Mouse (Mus musculus) urinary bladder, postnatal 25 days (tissue): ENCODE data around the gene Dpt.
"Not testable (repeated sequence)": the region's sequence is repeated elsewhere in the genome, so short reads cannot be mapped to it uniquely, and the experiment has no call there.

Experiments used
- DNase-seq: peaks from one replicate; pipeline ENCODE4 v3.0.0; 2022; ENCODE audit warnings: low spot score

The Dpt gene

DNA sequence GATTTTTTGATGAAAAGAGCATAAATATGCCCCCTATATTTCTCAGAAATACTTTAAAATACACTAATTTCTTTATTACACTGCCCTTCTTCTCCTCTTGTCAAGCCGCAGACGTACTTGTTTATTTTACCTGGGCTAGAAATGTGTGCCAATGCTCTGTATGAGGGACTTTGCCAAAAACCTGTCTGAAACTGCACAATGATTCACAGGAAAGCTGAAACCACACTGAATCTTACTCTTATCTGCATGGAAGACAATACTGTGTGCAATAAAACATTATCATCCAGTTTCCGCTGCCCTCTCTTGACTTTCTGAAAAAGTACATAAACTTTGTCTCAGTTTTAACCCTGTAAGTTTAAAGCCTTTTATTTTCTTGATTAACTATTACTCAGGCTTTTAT, 20.9 kb downstream of the Dpt start:
- no peak for DNase-seq

- DNase-seq: no peak
Observed at GRCm38 (mm10) chr1:164821307-164821706, 24.9 kb downstream of the Dpt start.

- DNase-seq: no peak
Observed at GRCm38 (mm10) chr1:164821821-164822220, 25.4 kb downstream of the Dpt start.

DNA sequence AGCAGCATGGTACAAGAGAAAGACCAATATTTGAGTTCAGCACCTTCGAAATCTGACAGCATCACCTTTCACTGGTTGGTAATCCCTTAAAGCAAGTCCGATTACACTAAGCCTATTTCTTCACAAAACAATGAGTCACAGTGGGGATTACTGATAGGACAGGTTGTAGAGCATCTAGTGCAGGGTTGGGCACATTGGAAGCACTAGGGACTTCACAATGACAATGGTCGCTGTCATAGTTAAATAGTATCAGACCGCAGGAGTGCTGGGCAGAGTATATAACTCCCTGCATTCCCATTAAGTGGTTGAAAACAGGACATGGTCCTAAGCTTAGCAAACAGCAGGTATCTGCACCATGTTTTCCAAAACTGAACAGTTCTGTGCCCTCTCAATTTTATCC, 25.8 kb downstream of the Dpt start:
- no peak for DNase-seq

DNA sequence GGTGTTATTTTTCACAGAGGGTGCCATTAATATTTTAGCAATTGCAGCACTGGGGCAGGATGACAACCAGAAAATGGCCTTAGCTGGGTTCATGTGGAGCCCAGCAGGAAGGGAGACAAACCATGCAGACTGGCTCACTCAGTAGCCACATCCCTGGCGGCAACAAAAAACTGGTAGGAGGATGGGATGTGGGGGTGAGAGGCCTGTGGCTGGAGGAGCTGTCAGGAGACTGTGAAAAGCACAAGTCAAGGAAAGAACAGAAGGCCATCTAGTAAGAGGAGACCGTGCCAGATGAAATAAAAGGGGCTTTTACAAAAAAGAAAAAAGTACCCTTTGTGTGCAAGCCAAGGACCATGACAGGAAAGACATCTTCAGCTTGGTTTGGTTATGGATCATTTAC, 28.5 kb downstream of the Dpt start:
- DNase-seq: no peak

DNA sequence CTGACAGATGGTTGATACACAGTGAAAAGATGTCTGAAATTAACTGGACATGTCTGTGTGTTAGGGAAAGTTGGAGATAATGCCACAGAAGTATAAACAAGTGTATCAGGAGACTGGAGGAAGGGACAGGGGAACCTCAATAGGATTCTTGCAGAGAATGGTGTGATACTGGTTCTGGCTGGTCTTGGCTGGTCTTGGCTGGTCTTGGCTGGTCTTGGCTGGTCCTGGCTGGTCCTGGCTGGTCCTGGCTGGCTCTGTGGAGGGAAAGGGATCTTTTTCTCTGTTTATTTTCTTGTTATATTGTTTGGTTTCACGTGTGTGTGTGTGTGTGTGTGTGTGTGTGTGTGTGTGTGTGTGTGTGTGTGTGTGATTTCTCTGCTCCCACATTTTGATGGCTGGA, 33.4 kb downstream of the Dpt start:
- DNase-seq: no peak

- DNase-seq: no peak
Observed at GRCm38 (mm10) chr1:164832459-164832858, 36.0 kb downstream of the Dpt start.

DNA sequence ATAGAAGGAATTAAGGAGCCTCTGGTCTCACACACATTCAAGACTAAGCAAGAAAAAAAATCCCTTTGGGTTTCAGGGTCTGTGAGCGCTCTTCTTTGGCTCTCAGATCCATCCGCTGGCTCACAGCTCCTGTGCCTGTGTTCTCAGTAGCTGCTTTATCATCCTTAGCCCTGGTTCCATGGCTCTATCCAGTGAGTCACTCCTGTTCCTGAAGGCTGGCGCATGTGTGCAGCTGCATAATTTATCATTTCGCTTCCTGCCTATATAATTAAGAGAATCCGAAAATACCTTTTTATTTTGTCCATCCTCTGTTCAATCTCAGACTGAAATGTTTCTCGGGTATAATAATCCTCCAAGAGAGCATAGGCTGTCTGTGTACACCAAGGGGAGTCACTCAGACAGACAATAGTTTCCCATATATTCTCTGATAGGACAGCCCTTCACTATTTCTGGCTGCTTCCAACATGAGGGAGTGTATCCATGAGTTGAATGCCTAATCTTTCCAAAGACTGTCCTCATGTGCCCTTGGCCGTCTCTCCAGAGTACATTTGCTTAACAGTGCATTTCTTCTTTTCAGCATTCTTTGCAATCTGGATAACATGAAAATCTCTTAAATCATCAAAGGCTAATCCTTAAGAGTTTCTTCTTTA, 52.3 kb downstream of the Dpt start:
- DNase-seq: no peak

- DNase-seq: not testable (repeated sequence)
Observed at GRCm38 (mm10) chr1:164855700-164856099, 59.3 kb downstream of the Dpt start.

DNA sequence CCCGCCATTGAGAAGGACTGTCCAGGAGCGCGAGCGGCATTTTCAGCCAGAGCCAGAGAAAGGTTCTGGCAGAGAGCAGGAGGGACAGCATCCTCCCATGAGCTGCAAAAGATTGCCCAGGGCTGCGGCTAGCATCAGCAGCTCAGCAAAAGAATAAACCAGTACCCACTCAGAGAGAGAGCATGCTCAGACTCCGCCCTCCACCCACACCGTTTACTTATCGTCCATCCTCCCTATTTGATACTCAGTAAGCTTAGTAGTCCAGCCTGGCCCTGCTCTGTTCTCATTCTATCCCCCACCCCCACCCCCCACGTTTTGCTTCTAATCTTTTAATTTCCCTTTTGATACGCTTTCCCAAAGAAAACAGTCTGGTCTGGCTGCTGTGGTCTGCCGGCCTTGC, 63.5 kb downstream of the Dpt start:
- no peak for DNase-seq

DNA sequence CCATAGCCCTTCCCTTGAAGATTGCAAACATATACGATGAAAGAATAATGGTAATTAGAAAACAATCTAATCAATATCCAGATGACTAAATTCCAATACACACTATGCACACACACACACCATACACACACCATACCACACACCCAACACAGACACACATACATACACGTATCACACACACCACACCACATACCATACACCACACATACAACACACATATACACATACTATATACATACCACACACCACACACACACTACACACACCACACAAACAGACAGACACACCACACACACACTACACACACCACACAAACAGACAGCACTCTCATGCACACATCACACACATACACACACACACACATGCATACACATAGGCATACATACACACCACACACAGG, 64.3 kb downstream of the Dpt start:
- no peak for DNase-seq

GRCm38 (mm10) chr1:164861501-164861900, 65.1 kb downstream of the Dpt start:
- no peak for DNase-seq

DNA sequence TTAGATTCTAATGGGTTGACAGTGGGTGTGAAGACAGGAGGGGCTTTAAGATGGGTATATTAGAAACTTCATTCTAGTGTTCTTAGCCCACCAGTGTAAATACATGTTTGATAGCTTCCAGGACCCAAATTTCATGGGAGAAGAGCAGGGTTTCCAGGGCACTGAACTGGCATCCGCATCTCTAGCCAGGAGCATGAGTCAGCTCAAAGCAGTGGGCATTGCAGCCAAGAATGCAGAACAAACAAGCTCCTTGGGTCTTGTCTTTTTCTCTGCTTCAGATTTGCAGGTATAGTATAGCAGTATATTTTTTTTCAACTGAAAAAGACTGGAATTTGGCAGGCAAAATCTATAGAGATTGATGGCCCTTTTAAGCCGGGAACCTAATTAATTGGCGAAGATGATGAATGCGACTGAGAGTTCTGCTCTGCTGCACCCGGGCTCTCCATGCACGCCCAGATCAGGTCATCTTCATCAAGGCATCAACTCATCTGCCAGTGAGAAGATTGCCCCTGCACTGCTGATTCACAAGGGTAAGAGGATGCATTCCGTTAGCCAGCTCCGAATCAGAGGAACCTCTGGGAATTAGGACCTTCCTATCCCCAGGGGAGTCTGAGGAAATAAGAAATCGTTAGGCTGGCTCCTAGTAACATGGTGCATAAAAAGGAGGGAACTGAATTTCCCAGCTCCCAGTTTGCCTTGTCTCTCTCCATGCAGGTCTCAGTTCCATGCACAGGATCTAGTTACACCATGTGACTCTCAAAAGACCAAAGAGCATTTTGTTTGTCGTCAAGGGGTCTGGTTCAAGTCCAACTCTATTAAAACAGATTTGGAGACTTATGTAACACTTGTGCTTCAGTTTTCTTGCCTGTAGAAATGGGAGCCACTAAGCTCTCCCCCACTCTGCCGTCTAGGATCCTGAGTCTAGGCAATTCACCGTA, 66.8 kb downstream of the Dpt start:
- DNase-seq: no peak

DNA sequence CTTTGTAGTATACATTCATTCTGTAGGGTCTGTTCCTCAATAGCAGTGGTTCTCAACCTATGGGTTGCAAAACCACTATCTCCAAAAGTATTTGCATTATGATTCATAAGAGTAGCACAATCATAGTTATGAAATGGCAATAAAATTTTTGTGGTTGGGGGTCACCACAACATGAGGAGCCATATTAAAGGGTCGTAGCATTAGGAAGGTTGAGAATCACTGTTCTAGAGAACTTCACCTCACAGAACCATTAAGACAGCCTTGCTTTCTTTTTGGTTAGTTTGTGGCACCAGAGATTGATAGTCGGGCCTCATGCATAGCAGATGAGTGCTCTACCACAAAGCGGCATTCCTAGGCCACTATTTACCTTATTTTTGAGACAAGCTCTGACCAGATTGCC, 68.2 kb downstream of the Dpt start:
- DNase-seq: no peak

DNA sequence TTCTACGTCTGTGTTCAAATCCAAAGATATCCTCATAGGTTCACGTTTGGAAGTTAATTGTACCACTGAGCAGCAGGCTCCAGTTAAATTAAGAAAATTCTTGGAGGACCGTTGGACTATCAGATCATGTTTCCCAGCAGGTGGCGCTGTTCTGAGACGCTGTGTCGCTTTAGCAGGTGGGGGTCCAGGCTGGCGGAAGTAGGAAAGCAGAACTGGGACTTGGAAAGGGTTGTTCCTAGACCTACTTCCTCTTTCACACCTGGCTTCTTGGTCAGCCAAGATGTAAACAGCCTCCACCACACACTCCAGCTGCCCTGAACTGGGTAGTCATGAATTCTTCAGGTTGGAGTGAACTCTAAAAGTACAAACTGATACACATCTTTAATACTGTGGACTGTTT, 74.2 kb downstream of the Dpt start:
- no peak for DNase-seq
